Mouse (Mus musculus) stomach, postnatal 0 days (tissue): ENCODE measurements around the gene Tefm. TPM values are rescaled to one million over a fixed set of nuclear protein-coding genes. Genes with fewer than 3 reads are reported as not detected.
A peak's percentile ranks its signal among the peaks of the same experiment; 100 is the strongest.
"Not testable (repeated sequence)": the region's sequence is repeated elsewhere in the genome, so short reads cannot be mapped to it uniquely, and the experiment has no call there.

Experiments
- ATAC-seq: fragments of 200-750 bp; cut with Nextera tagmentation; 2 replicates; pipeline ENCODE4 v1.8.0; 2017; ENCODE audit not compliant: low FRiP score, low TSS enrichment
- DNase-seq: peaks from one replicate; pipeline ENCODE4 v3.0.0-alpha.2; 2016; ENCODE audit warnings: low spot score
- H3K27ac ChIP-seq: fragments of 300-500 bp; sonication (generic); replicated peaks from 2 replicates; pipeline ENCODE4 v1.5.1; 2014; ENCODE audit warnings: mild to moderate bottlenecking, control low read depth
- H3K27me3 ChIP-seq: fragments of 300-500 bp; sonication (generic); 2 replicates; pipeline ENCODE4 v1.6.1; 2014; ENCODE audit warnings: low read length; ENCODE audit not compliant: control insufficient read depth, insufficient read depth
- H3K36me3 ChIP-seq: fragments of 300-500 bp; sonication (generic); 2 replicates; pipeline ENCODE4 v1.6.1; 2014; ENCODE audit warnings: low read length, mixed read lengths; ENCODE audit not compliant: control insufficient read depth, insufficient read depth
- H3K4me1 ChIP-seq: fragments of 300-500 bp; sonication (generic); replicated peaks from 2 replicates; pipeline ENCODE4 v1.6.1; 2014; ENCODE audit warnings: antibody characterized with exemption; ENCODE audit not compliant: control insufficient read depth, insufficient read depth
- H3K4me2 ChIP-seq: fragments of 300-500 bp; sonication (generic); replicated peaks from 2 replicates; pipeline ENCODE4 v1.6.1; 2014; ENCODE audit warnings: low read depth, mild to moderate bottlenecking, control low read depth, moderate library complexity
- H3K4me3 ChIP-seq: fragments of 300-500 bp; sonication (generic); 2 replicates; pipeline ENCODE4 v1.5.1; 2014; ENCODE audit warnings: low read depth, low read length, control low read depth
- H3K9ac ChIP-seq: fragments of 300-500 bp; sonication (generic); 2 replicates; pipeline ENCODE4 v1.6.1; 2014; ENCODE audit warnings: mild to moderate bottlenecking, low read length, control low read depth, mixed read lengths
- H3K9me3 ChIP-seq: fragments of 300-500 bp; sonication (generic); 2 replicates; pipeline ENCODE4 v1.6.1; 2016; ENCODE audit warnings: low read length; ENCODE audit not compliant: control insufficient read depth
- CTCF ChIP-seq: IDR thresholded peaks from 2 replicates; pipeline ENCODE4 v1.5.1; 2016; ENCODE audit warnings: antibody characterized with exemption, low read depth, mild to moderate bottlenecking, moderate library complexity
- EP300 ChIP-seq: optimal IDR thresholded peaks from 2 replicates; pipeline ENCODE3; 2016; ENCODE audit warnings: antibody characterized with exemption
- WGBS: fragments of 180-500 bp; shearing (Covaris S2); extraction: QIAGEN DNeasy Blood & Tissue Kit; methylation state at CpG from one replicate; pipeline ENCODE4 v1.1.7; 2014; 5-methylcytosine and 5-hydroxymethylcytosine counted together
- polyA plus RNA-seq: library from polyadenylated mRNA; unstranded; fragments of >200 nt; fragmentation: Nextera tagmentation; extraction: Ambion mirVana; gene quantifications from 2 replicates; pipeline ENCODE4 v1.2.1, GENCODE M21; 2015

Tefm gene
- polyA plus RNA-seq, 1 experiment from 2014 or later, result 18.6 TPM

DNA sequence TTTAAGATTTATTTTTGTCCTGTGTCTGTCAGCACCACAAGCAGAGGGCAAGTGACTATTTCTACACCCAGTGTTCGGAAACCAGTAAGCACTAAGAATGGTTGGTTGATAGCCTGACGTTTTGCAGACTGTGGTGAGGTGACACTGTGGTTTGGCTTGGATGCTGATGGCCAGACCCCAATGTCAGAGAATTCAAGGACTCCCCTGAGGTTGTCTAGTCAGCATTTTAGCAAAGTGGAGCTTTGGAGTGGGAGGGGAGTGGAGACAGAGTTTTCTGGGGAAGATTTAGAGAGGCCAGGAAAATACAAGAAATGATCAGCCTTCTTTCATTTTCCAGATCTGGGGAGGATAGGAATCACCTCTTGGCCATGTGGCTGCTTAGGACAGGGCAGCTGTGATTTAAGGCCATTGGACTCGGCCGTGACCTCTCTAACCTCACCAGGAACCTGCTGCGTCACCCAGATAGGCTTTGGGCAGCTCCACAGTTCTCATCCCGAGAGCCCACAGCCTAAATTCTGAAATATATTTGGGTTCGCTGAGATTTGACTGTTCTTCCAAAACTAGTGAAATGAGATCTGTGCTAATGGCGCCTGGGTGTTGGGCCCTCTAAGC lies 7.5 kb upstream of the Tefm start:
- no peaks in the 10 kb centered on the region for H3K36me3 ChIP-seq
- no peak overlapping the region for H3K4me3 ChIP-seq
- no peaks in the 10 kb centered on the region for H3K9me3 ChIP-seq
- TF ChIP-seq EP300 (no peak), CTCF (no peak)
- DNase-seq (no peak), ATAC-seq (no peak)
- no peak overlapping the region for H3K9ac ChIP-seq
- no peak overlapping the region for H3K4me2 ChIP-seq
- 0 out of 2 replicates have a peak, but pooled peaks cover under 1% of the 10 kb centered on the region for H3K27me3 ChIP-seq
- no peaks in the 10 kb centered on the region for H3K4me1 ChIP-seq
- no peak overlapping the region for H3K27ac ChIP-seq
- 80% methylated on average over 8 of the region's 8 CpGs for WGBS

DNA sequence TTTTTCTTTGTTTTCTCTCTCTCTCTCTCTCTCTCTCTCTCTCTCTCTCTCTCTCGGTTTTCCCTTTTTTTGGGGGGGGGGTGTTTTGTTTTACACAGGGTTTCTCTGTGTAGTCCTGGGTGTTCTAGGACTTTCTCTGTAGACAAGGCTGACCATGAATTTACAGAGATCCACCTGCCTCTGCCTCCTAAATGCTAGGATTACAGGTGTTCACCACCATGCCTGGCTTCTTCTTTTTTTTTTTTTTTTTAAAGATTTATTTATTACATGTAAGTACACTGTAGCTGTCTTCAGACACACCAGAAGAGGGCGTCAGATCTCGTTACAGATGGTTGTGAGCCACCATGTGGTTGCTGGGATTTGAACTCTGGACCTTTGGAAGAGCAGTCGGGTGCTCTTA lies 7.0 kb upstream of the Tefm start:
- not testable (repeated sequence) for H3K36me3 ChIP-seq, ATAC-seq, H3K4me2 ChIP-seq, H3K27me3 ChIP-seq, H3K4me1 ChIP-seq, H3K27ac ChIP-seq, H3K4me3 ChIP-seq, H3K9ac ChIP-seq, DNase-seq, H3K9me3 ChIP-seq
- 22% methylated on average over 1 of the region's 4 CpGs for WGBS

DNA sequence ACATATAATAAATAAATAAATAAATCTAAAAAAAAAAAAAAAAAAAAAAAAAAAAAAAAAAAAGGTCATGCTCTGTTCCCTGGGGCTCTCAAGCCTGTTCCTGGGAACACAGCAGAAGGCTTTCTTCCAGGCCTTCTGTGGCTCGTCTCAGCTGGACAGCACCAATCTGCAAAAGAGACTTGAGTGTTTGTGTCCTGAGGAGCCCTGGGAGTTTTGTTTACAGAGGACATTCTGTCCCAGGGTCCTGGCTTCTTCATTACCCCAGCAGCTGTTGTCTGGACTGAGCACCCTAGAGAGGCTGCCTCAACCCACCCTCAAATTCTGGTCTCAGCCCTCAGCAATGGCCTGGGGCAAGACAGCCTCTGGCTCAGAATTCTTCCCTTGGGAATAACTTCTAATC lies 6.3 kb upstream of the Tefm start:
- DNase-seq (peak; percentile 19), ATAC-seq (peak; percentile 63; the same call in 1 of the 2 replicates)
- 24% methylated on average over 1 of the region's 1 CpGs for WGBS

DNA sequence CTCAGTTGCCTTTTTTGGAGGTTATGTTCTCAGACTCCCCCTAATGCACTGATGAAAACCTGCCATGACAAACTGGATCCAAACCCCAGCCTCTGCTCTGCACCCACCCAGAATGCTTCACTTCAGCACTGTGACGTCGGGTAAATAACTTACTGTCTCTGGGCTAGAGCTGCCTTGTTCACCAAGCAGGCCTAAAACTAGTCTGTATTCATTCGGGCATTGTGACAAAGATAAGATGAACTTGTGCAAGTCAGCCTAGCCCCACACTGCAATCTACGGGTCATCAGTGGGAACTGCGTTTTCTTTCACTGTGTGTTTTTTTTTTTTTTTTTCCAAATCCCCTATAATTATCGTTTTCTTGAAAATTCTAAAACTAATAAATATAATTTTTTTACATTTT lies 5.8 kb upstream of the Tefm start:
- Histone ChIP-seq H3K4me3 (no peak overlapping the region), H3K9me3 (no peaks in the 10 kb centered on the region), H3K36me3 (no peaks in the 10 kb centered on the region), H3K4me1 (no peaks in the 10 kb centered on the region), H3K27me3 (no peaks in the 10 kb centered on the region), H3K9ac (no peak overlapping the region), H3K4me2 (no peak overlapping the region), H3K27ac (no peak overlapping the region)
- DNase-seq (no peak), ATAC-seq (no peak)
- 64% methylated on average over 6 of the region's 6 CpGs for WGBS
- TF ChIP-seq CTCF (peak; percentile 5; the same call in 1 of the 2 replicates), EP300 (no peak)

More for the DNA sequence above, 6.3 kb upstream of the Tefm start:
- Histone ChIP-seq H3K27me3 (no peaks in the 10 kb centered on the region), H3K36me3 (no peaks in the 10 kb centered on the region), H3K9ac (no peak overlapping the region), H3K4me1 (no peaks in the 10 kb centered on the region), H3K27ac (no peak overlapping the region), H3K9me3 (no peaks in the 10 kb centered on the region), H3K4me3 (no peak overlapping the region), H3K4me2 (no peak overlapping the region)
- TF ChIP-seq CTCF (no peak), EP300 (no peak)

DNA sequence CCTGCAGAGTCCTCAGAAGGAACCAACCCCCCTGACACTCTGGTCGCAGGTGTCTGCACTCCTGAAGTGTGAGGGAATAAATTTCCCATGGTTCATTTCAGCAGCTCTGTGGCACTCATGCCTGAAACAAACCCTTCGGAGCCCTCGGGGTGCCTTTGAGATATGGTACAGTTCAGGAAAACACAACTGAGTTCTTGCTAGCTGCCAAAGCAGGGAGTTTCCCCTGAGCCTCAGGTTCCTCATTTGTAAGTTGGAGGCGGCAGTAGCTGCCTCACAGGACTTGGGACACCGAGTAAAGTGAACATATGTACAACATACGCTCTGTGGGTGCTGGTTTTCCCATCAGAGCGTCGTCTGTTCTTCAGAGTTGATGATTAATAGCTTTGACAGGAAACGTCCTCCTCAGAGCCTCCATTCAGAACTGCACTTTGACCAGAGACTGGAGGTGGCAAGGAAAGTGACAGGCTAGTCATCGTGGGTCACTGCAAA lies 3.9 kb upstream of the Tefm start:
- Histone ChIP-seq H3K9ac (no peak overlapping the region), H3K4me1 (no peaks in the 10 kb centered on the region), H3K9me3 (no peaks in the 10 kb centered on the region), H3K36me3 (no peaks in the 10 kb centered on the region), H3K27ac (peak overlapping the region; percentile 9; the same call in 1 of the 2 replicates), H3K27me3 (no peaks in the 10 kb centered on the region), H3K4me3 (no peak overlapping the region), H3K4me2 (no peak overlapping the region)
- peak; percentile 28 for DNase-seq
- 35% methylated on average over 10 of the region's 10 CpGs for WGBS
- peak; percentile 46 for ATAC-seq
- TF ChIP-seq EP300 (no peak), CTCF (no peak)

DNA sequence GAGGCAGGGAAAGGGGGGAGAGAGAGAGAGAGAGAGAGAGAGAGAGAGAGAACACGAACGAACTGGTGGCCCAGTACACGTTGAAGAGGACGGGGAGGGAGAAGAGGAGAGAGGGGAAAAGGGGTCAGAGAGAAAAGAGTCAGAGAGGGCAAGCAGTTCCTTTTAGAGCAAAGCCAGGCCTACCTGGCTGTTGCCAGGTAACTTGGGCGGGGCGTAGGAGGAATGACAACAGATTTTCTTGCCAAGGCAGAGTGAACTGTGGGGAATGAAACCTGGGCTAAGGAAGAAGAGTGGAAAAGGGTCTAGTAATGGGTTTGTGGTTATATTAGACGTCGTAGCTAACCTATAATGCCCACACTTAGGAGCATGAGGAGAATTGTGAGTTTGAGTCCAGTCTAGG lies 897 bp upstream of the Tefm start:
- no peak overlapping the region for H3K27ac ChIP-seq
- no peak for TF ChIP-seq CTCF
- no peak for TF ChIP-seq EP300
- WGBS, result 44% methylated on average over 8 of the region's 8 CpGs
- H3K27me3 ChIP-seq, result no peaks in the 10 kb centered on the region
- DNase-seq (peak; percentile 64), ATAC-seq (peak; percentile 32; the same call in 1 of the 2 replicates)
- no peaks in the 10 kb centered on the region for H3K9me3 ChIP-seq
- no peaks in the 10 kb centered on the region for H3K4me1 ChIP-seq
- H3K4me2 ChIP-seq, result peak overlapping the region; percentile 83
- no peaks in the 10 kb centered on the region for H3K36me3 ChIP-seq
- no peak overlapping the region for H3K9ac ChIP-seq
- H3K4me3 ChIP-seq, result no peak overlapping the region
